Mouse (Mus musculus): ENCODE data around the gene Zfp109.

Zfp109 gene

DNA sequence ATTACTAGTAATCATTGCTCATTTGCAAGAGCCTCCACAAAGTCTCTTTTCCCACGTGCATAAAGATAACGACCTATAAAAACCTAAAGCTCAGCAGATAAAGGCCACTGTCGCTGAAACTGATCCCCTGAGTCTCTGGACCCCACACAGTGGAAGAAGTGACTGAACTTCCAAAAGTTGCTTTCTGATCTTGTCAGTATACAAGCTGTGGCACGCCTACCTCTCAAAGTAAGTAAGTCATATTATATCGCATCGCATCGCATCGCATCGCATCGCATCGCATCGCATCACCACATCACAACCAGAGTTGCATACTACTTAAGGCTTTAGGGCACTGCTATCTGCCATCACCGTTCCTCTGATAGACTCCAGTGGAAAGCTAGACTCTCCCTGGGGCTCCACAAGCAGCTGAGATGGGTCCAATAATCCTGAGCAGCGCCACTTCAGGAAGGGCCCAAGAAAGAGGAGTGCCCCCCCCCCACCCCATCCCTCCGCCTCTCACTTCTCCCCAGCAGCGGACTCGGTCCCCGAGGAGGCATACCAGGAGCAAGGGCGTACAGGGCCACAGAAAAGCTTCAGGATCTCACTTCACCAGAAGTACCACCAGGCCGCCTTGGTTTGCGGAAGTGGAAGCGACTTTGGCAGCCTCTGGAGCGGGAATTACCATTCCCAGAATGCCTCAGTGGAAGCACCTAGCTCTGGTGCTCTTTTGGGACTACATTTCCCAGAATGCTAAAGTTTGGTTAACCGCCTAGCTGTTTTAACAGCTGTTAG lies 29.7 kb downstream of the Zfp109 start:
- DNase-seq (ENCODE audit: low spot score): peak; percentile 6

DNA sequence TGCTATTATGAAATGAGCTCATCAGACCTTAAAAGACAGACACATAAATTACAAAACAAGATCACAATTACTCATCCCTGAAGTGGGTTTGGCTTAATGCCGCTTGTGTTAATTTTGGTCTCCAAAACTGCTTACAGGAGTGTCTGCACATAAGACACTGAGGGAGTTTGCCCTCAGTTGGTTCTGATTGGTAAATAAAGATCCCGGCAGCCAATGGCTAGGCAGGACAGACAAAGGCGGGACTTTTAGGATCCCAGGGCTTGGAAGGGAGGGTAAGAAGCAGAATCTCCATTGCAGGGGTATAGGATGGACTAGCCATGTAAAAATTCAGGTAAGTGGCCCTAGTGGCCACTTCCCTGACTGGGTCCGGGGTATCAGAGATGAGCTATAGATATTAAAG lies 40.4 kb downstream of the Zfp109 start:
- DNase-seq (ENCODE audit: low spot score): no peak

DNA sequence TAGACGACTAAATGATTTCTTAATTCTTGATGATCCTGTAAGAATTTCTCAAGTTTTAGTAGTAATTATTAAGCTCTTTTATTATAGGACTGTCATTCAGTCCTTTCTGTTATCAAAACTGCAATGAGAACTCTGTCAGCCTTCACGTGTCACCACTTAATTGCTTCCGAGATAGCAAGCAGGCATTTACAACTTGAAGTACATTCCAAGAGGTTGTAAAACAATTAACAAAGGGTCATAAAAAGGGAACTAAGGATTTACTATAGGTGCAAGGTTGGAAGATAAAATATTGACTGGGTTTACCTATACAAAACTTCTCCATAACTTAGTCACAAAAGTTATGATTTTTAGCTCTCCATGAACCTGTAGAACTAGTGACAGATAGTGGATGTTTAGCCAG lies 44.2 kb downstream of the Zfp109 start:
- DNase-seq (ENCODE audit: low spot score): no peak

DNA sequence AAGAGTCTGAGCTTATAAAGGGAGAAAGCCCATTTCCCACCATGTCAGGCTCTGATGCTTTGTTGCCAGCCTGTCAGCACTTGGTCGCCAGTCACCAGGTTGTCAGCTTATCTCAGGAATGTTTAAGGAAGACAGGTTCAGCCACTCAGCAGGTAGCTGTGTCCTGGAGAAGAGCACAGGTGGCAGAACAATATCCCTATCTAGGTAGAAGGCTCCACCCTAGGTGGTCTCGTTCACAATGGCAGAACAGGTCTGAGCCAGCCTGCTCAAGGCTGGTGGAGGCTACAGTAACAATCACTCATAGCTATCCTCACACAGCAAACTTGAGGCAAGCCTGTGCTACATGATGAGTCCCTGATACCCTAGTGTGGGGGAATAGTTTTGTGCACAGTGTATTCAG lies 46.0 kb downstream of the Zfp109 start:
- DNase-seq (ENCODE audit: low spot score): no peak

DNA sequence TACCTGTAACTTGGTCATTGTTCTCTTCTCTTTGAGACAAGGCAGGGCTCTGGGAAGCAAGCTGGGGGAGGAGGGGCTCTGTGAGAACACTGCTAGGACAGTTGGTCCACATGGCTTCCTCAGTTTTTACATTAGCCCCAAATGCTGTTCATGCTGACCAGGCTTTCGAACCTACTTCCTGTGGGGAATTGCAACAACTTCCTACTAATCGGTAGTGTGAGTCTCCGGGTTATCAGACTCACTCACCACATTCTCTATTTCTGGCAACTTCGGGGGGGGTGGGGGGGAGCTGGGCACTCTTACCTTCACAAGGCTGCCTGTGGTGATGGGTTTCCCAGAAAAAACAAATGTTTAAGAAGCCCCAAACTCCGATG lies 47.8 kb downstream of the Zfp109 start:
- no peak for DNase-seq (ENCODE audit: low spot score)

DNA sequence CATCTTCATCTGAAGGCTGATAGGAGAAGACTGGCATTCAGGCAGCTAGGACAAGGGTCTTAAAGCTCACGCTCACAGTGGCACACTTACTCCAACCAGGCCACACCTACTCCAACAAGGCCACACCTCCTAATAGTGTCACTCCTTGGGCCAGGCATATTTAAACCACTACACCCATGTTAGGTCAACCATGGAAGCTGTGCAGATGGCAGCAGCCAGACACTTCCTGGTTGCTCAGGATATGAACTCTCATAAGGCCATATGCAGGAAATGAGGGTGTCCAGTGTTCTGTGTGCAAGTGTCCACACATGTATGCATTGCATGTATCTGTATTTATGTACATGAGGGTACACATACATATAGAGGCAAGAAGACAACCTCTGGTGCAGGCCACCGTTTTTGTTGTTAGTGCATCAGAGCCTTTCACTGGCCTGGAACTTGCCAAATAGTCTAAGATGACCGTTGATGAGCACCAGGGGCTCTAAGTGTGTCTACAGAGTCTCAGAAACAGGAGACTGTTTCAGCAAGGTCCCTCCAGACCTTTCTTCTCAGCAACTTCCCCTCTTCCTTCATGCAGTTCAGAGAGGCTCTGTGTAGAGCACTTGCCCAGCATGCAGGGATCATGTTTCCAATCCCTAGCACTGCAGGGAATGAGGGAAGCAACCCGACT lies 48.3 kb downstream of the Zfp109 start:
- DNase-seq (ENCODE audit: low spot score): no peak

DNA sequence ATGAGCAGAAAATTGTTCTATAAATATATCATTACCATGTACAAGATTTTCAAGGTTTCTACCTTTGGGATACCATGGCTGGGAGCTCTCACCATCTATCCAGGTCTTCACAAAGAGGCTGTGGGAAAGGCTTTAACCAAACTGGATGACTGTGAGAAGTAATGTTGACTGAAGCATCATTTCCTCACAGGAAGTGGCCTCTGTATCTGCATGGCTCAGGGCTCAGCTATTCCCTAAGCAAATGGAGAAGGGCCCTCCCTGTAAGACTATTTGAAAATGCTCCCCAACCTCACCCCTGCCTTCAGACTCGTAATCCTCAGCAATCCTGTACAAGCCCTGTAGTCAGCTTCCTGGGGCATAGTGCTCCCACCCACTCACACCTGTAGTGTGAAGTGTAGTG lies 49.7 kb downstream of the Zfp109 start:
- no peak for DNase-seq (ENCODE audit: low spot score)
